Mouse (Mus musculus) embryo, embryonic 11.5 days (tissue): ENCODE data around the gene Hnrnph2.

Source experiments
- DNase-seq: peaks from one replicate; pipeline ENCODE4 v3.0.0-alpha.2; 2012; ENCODE audit warnings: low read depth, low spot score

Gene Hnrnph2

GRCm38 (mm10) chrX:134600659-134601379, at the start of gene Hnrnph2, which contains the start of gene Gla:
TSS of gene Hnrnph2 (plus strand) at chrX:134601179.
TSS of gene Gla (minus strand) at chrX:134601125.
- peak; percentile 89 for DNase-seq

- no peak for DNase-seq
These were observed 47.7 kb upstream of the Hnrnph2 start for GRCm38 (mm10) chrX:134553326-134553725.

GRCm38 (mm10) chrX:134554425-134554824, 46.6 kb upstream of the Hnrnph2 start:
- DNase-seq, result no peak

- no peak for DNase-seq
These were observed 36.7 kb upstream of the Hnrnph2 start for GRCm38 (mm10) chrX:134564326-134564725.

GRCm38 (mm10) chrX:134566536-134567222, 34.3 kb upstream of the Hnrnph2 start:
- no peak for DNase-seq

GRCm38 (mm10) chrX:134577896-134578295, 23.1 kb upstream of the Hnrnph2 start:
- DNase-seq, result no peak

- no peak for DNase-seq
These were observed 20.3 kb upstream of the Hnrnph2 start for GRCm38 (mm10) chrX:134580528-134581305.

- DNase-seq, result no peak
These were observed 18.7 kb upstream of the Hnrnph2 start for GRCm38 (mm10) chrX:134582270-134582669.

GRCm38 (mm10) chrX:134582888-134583669, 17.9 kb upstream of the Hnrnph2 start, which contains the start of gene Btk:
TSS of gene Btk (minus strand) at chrX:134583570.
- DNase-seq, result no peak

GRCm38 (mm10) chrX:134585103-134586002, 15.6 kb upstream of the Hnrnph2 start, which contains the start of gene Rpl36a:
TSS of gene Rpl36a (plus strand) at chrX:134585654.
- DNase-seq, result peak; percentile 85

- no peak for DNase-seq
These were observed 14.5 kb upstream of the Hnrnph2 start for GRCm38 (mm10) chrX:134586447-134586846.

GRCm38 (mm10) chrX:134588261-134588660, 12.7 kb upstream of the Hnrnph2 start:
- no peak for DNase-seq

- no peak for DNase-seq
These were observed 12.0 kb upstream of the Hnrnph2 start for GRCm38 (mm10) chrX:134588997-134589396.

- no peak for DNase-seq
These were observed 11.1 kb upstream of the Hnrnph2 start for GRCm38 (mm10) chrX:134589836-134590235.

- no peak for DNase-seq
These were observed 935 bp upstream of the Hnrnph2 start for GRCm38 (mm10) chrX:134599922-134600565.

GRCm38 (mm10) chrX:134601380-134602120, 571 bp downstream of the Hnrnph2 start:
- no peak for DNase-seq

GRCm38 (mm10) chrX:134609472-134609871, 8.5 kb downstream of the Hnrnph2 start:
- DNase-seq, result no peak

GRCm38 (mm10) chrX:134610984-134611383, 10.0 kb downstream of the Hnrnph2 start:
- DNase-seq, result no peak
